Mouse (Mus musculus) limb, embryonic 14.5 days (tissue): ENCODE results near the gene Myo19. TPM values are rescaled to one million over a fixed set of nuclear protein-coding genes. Genes with fewer than 3 reads are reported as not detected.

ENCODE experiments used
- ATAC-seq: fragments of 200-750 bp; cut with Nextera tagmentation; 2 replicates; pipeline ENCODE4 v1.8.0; 2017; ENCODE audit warnings: low read depth, moderate number of reproducible peaks, moderate TSS enrichment; ENCODE audit not compliant: low FRiP score
- DNase-seq: peaks from one replicate; pipeline ENCODE4 v3.0.0-alpha.2; 2015; ENCODE audit warnings: low spot score
- H3K27ac ChIP-seq: fragments of 300-500 bp; sonication (generic); replicated peaks from 2 replicates; pipeline ENCODE4 v1.5.1; 2014; ENCODE audit warnings: low read depth, mild to moderate bottlenecking, low read length, moderate library complexity, mixed read lengths
- H3K27me3 ChIP-seq: fragments of 300-500 bp; sonication (generic); 2 replicates; pipeline ENCODE4 v1.6.1; 2014; ENCODE audit warnings: low read length, mixed read lengths; ENCODE audit not compliant: control insufficient read depth, insufficient read depth
- H3K36me3 ChIP-seq: fragments of 300-500 bp; sonication (generic); 2 replicates; pipeline ENCODE4 v1.6.1; 2014; ENCODE audit warnings: mild to moderate bottlenecking, low read length, moderate library complexity, mixed read lengths; ENCODE audit not compliant: control insufficient read depth, insufficient read depth
- H3K4me1 ChIP-seq: fragments of 300-500 bp; sonication (generic); 2 replicates; pipeline ENCODE4 v1.6.1; 2014; ENCODE audit warnings: antibody characterized with exemption, low read length, mixed read lengths; ENCODE audit not compliant: control insufficient read depth, insufficient read depth
- H3K4me2 ChIP-seq: fragments of 300-500 bp; sonication (generic); replicated peaks from 2 replicates; pipeline ENCODE4 v1.6.1; 2014; ENCODE audit warnings: low read depth, mild to moderate bottlenecking, low read length, moderate library complexity; ENCODE audit not compliant: severe bottlenecking
- H3K4me3 ChIP-seq: fragments of 300-500 bp; sonication (generic); replicated peaks from 2 replicates; pipeline ENCODE4 v1.5.1; 2014; ENCODE audit warnings: low read length
- H3K9ac ChIP-seq: fragments of 300-500 bp; sonication (generic); 2 replicates; pipeline ENCODE4 v1.6.1; 2014; ENCODE audit warnings: mild to moderate bottlenecking, low read depth, low read length, moderate library complexity; ENCODE audit not compliant: severe bottlenecking
- H3K9me3 ChIP-seq: fragments of 300-500 bp; sonication (generic); 2 replicates; pipeline ENCODE4 v1.6.1; 2016; ENCODE audit warnings: low read length; ENCODE audit not compliant: control insufficient read depth
- POLR2A ChIP-seq: fragments of 200-500 bp; IDR thresholded peaks from 2 replicates; pipeline ENCODE4 v1.8.0; 2012; ENCODE audit warnings: inconsistent platforms, mild to moderate bottlenecking, moderate library complexity, borderline replicate concordance; ENCODE audit not compliant: insufficient read depth, insufficient read length; ENCODE audit errors: extremely low read depth
- WGBS: fragments of 180-500 bp; shearing (Covaris S2); extraction: QIAGEN DNeasy Blood & Tissue Kit; methylation state at CpG from one replicate; pipeline ENCODE4 v1.1.7; 2014; 5-methylcytosine and 5-hydroxymethylcytosine counted together
- polyA plus RNA-seq, 2 experiments: library from polyadenylated mRNA; depleted of rRNA in 1 of 2; stranded (reverse) in 1 of 2; unstranded in 1 of 2; fragments of >200 nt; fragmentation: Nextera tagmentation in 1 of 2; extraction: Ambion mirVana in 1 of 2; gene quantifications; 2 replicates each; pipeline versions ENCODE4 v1.2.1 to v1.2.3; 2012 to 2014

The Myo19 gene
- polyA plus RNA-seq (2012; rRNA removed) = 29.2 and 36.3 TPM in 2 replicates
- 11.0 and 11.3 TPM in 2 replicates for polyA plus RNA-seq (2014; fragmentation: Nextera tagmentation; extraction: Ambion mirVana)

DNA sequence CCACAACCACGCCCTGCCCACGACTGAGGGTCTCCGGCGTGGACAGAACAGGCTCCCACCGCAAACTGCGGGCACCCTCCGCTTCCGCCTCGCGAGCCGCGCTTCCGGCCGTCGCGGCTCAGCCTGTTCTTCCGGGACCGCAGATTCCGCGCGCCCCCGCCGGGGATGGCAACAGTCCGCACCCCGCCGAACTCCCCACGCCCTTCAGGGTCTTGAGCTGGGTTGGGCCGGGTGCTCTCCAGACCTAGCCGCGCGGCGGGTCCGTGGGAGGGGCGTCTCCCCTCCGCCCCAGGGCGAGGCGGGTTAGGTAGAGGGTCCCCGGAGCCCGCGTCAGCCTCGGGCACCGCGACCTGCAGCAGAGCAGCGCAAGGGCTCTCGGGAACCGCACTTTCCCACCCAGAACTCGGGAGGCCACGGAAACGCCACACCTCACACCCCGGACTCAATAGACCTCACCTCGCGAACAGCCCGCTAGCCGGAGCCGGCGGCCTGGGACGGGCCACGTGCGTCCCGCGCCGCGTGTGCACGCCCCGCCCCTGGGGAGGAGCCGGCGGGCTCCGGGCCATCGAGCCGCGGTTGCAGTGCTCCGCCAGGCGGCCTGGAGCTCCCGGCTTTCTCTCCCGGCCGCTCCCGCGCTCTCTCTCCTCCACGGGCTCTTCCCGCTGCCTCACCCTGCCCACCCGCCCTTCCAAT, at the start of gene Myo19, which contains the start of gene Pigw:
Myo19 (plus strand) TSS at position 377 of the 693 bp plus-strand sequence.
Pigw (minus strand) TSS at position 514 of the 693 bp plus-strand sequence.
- peak within 1 kb of the TSS; percentile 87 for H3K9ac ChIP-seq
- ATAC-seq (peak; percentile 95), DNase-seq (peak; percentile 78)
- peak within 1 kb of the TSS; percentile 88 for H3K27ac ChIP-seq
- H3K36me3 ChIP-seq = peaks cover 7% of the 10 kb centered on the region
- H3K9me3 ChIP-seq = no peaks in the 10 kb centered on the region
- H3K4me3 ChIP-seq = peak within 1 kb of the TSS; percentile 70
- no peaks in the 10 kb centered on the region for H3K27me3 ChIP-seq
- under 1% methylated on average over 64 of the region's 81 CpGs for WGBS
- peaks cover 8% of the 10 kb centered on the region; the same call in 1 of the 2 replicates for H3K4me1 ChIP-seq
- H3K4me2 ChIP-seq = peak within 1 kb of the TSS; percentile 93
- peak; percentile 39; the same call in 1 of the 2 replicates for TF ChIP-seq POLR2A

- Histone ChIP-seq H3K9ac (no peak overlapping the region), H3K9me3 (no peaks in the 10 kb centered on the region), H3K4me3 (no peak overlapping the region), H3K4me1 (no peaks in the 10 kb centered on the region), H3K27ac (no peak overlapping the region), H3K27me3 (no peaks in the 10 kb centered on the region), H3K36me3 (peaks cover 83% of the 10 kb centered on the region), H3K4me2 (no peak overlapping the region)
- DNase-seq (no peak), ATAC-seq (no peak)
- 90% methylated on average over 2 of the region's 2 CpGs for WGBS
- no peak for TF ChIP-seq POLR2A
Observed at GRCm38 (mm10) chr11:84839330-84839729, 40.6 kb upstream of the Myo19 start.

DNA sequence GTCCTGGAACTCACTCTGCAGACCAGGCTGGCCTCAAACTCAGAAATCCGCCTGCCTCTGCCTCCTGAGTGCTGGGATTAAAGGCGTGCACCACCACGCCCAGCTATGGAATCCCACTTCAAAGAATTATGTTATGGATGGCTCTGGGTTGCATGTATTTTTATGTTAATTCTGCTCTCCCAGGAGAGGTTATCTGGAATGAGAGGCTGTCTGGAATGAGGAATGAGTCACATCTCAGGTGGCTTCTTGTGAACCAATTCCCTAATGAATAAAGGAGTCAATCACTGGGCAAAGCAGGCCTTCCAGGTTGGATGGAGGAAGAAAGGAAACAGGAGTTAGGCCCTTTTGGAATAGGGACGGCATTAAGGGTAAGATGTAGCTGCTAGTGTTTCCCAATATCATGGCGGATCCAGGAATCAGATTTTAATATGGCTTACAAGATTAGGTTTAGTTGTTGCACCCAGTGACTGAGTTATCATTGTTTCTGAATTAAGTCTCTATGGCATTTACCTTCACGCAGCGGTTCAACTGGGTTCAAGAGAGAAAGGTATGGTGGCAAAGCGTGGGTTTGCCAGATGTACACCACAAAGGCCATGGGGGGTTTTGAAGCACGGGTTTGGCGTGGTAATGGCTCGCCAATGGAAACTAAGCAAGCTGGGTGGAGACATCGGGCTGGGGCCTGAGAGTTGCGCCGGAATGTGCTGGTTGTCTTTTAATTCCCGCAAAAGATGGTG, 33.0 kb upstream of the Myo19 start:
- 96% methylated on average over 15 of the region's 15 CpGs for WGBS

GRCm38 (mm10) chr11:84847475-84848090, 32.4 kb upstream of the Myo19 start:
- DNase-seq (no peak), ATAC-seq (no peak)
- Histone ChIP-seq H3K4me1 (no peaks in the 10 kb centered on the region), H3K27me3 (no peaks in the 10 kb centered on the region), H3K9me3 (no peaks in the 10 kb centered on the region), H3K36me3 (peaks cover 71% of the 10 kb centered on the region), H3K9ac (no peak overlapping the region), H3K4me3 (no peak overlapping the region), H3K4me2 (no peak overlapping the region), H3K27ac (no peak overlapping the region)
- WGBS = 85% methylated on average over 7 of the region's 7 CpGs
- no peak for TF ChIP-seq POLR2A

More for the DNA sequence above, 33.0 kb upstream of the Myo19 start:
- TF ChIP-seq POLR2A = no peak
- Histone ChIP-seq H3K9me3 (no peaks in the 10 kb centered on the region), H3K27me3 (no peaks in the 10 kb centered on the region), H3K36me3 (peaks cover 68% of the 10 kb centered on the region), H3K4me2 (no peak overlapping the region), H3K9ac (no peak overlapping the region), H3K27ac (no peak overlapping the region), H3K4me3 (no peak overlapping the region), H3K4me1 (no peaks in the 10 kb centered on the region)
- DNase-seq (no peak), ATAC-seq (no peak)

DNA sequence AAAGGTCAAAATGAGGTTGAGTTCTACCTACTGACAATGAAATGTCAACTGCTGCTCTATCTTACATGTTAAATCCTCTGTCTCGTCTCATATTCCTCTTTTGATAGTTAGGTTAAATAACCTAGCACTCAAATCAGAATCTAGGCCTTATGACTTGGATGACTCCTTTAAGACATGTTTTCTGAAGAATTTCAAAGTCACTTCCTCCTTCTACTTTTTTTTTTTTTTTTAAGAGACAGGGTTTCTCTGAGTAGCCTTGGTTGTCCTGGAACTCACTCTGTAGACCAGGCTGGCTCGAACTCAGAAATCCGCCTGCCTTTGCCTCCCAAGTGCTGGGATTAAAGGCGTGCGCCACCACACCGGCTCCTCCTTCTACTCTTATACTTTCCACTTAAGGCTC, 24.7 kb upstream of the Myo19 start:
- H3K9ac ChIP-seq = no peak overlapping the region
- DNase-seq (no peak), ATAC-seq (no peak)
- peaks cover 79% of the 10 kb centered on the region for H3K36me3 ChIP-seq
- no peak overlapping the region for H3K4me3 ChIP-seq
- H3K9me3 ChIP-seq = no peaks in the 10 kb centered on the region
- WGBS = 93% methylated on average over 6 of the region's 6 CpGs
- TF ChIP-seq POLR2A = no peak
- no peaks in the 10 kb centered on the region for H3K27me3 ChIP-seq
- no peak overlapping the region for H3K4me2 ChIP-seq
- H3K4me1 ChIP-seq = no peaks in the 10 kb centered on the region
- no peak overlapping the region for H3K27ac ChIP-seq
